Mouse (Mus musculus) stomach, postnatal 0 days (tissue): ENCODE measurements around the gene Gaa. TPM values are rescaled to one million over a fixed set of nuclear protein-coding genes. Genes with fewer than 3 reads are reported as not detected.

Experiments used
- ATAC-seq: fragments of 200-750 bp; cut with Nextera tagmentation; 2 replicates; pipeline ENCODE4 v1.8.0; 2017; ENCODE audit not compliant: low FRiP score, low TSS enrichment
- DNase-seq: peaks from one replicate; pipeline ENCODE4 v3.0.0-alpha.2; 2016; ENCODE audit warnings: low spot score
- H3K27ac ChIP-seq: fragments of 300-500 bp; sonication (generic); replicated peaks from 2 replicates; pipeline ENCODE4 v1.5.1; 2014; ENCODE audit warnings: mild to moderate bottlenecking, control low read depth
- H3K27me3 ChIP-seq: fragments of 300-500 bp; sonication (generic); 2 replicates; pipeline ENCODE4 v1.6.1; 2014; ENCODE audit warnings: low read length; ENCODE audit not compliant: control insufficient read depth, insufficient read depth
- H3K36me3 ChIP-seq: fragments of 300-500 bp; sonication (generic); 2 replicates; pipeline ENCODE4 v1.6.1; 2014; ENCODE audit warnings: low read length, mixed read lengths; ENCODE audit not compliant: control insufficient read depth, insufficient read depth
- H3K4me1 ChIP-seq: fragments of 300-500 bp; sonication (generic); replicated peaks from 2 replicates; pipeline ENCODE4 v1.6.1; 2014; ENCODE audit warnings: antibody characterized with exemption; ENCODE audit not compliant: control insufficient read depth, insufficient read depth
- H3K4me2 ChIP-seq: fragments of 300-500 bp; sonication (generic); replicated peaks from 2 replicates; pipeline ENCODE4 v1.6.1; 2014; ENCODE audit warnings: low read depth, mild to moderate bottlenecking, control low read depth, moderate library complexity
- H3K4me3 ChIP-seq: fragments of 300-500 bp; sonication (generic); 2 replicates; pipeline ENCODE4 v1.5.1; 2014; ENCODE audit warnings: low read depth, low read length, control low read depth
- H3K9ac ChIP-seq: fragments of 300-500 bp; sonication (generic); 2 replicates; pipeline ENCODE4 v1.6.1; 2014; ENCODE audit warnings: mild to moderate bottlenecking, low read length, control low read depth, mixed read lengths
- H3K9me3 ChIP-seq: fragments of 300-500 bp; sonication (generic); 2 replicates; pipeline ENCODE4 v1.6.1; 2016; ENCODE audit warnings: low read length; ENCODE audit not compliant: control insufficient read depth
- CTCF ChIP-seq: IDR thresholded peaks from 2 replicates; pipeline ENCODE4 v1.5.1; 2016; ENCODE audit warnings: antibody characterized with exemption, low read depth, mild to moderate bottlenecking, moderate library complexity
- EP300 ChIP-seq: optimal IDR thresholded peaks from 2 replicates; pipeline ENCODE3; 2016; ENCODE audit warnings: antibody characterized with exemption
- WGBS: fragments of 180-500 bp; shearing (Covaris S2); extraction: QIAGEN DNeasy Blood & Tissue Kit; methylation state at CpG from one replicate; pipeline ENCODE4 v1.1.7; 2014; 5-methylcytosine and 5-hydroxymethylcytosine counted together
- polyA plus RNA-seq: library from polyadenylated mRNA; unstranded; fragments of >200 nt; fragmentation: Nextera tagmentation; extraction: Ambion mirVana; gene quantifications from 2 replicates; pipeline ENCODE4 v1.2.1, GENCODE M21; 2015

The Gaa gene
- polyA plus RNA-seq, 1 experiment from 2014 or later: 30.8 TPM

DNA sequence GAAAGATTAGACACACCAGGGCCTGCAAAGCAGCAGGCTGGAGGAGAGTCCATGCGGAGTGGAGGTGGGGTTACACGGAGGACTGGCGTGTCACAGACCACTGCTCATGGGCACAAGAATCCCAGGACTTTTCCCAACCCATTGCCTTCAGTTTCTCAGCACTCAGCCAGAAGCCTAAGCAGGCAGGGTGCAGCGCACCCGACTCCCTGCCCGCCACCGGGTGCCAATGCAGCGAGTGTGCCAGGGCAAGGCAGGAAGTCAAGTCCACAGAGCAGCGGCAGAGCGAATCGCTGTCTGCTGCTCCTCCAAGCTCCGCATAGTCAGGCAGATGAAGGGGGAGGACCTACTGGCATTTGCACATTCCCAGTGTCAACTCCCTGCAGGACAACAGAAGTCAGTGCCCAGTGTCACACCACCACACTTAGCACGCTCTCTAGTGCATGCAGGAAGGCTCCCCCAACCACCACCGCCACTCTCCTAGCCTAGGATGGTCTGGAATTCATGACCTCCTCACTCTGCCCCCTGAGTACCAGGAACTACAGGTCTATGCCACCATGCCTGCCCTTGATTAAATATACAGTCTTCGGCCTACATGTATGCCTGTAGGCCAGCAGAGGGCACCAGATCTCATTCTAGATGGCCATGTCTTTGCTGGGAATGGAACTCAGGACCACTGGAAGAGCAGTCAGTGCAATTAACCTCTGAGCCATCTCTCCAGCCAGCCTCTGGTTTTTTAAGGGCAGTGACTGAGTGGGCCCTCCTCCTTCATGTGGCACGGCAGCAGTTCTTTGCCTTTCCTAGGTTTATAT is 37.4 kb downstream of the Gaa start:
- DNase-seq (peak; percentile 59), ATAC-seq (0 out of 2 replicates have a peak, but pooled peaks have one; percentile 41)

GRCm38 (mm10) chr11:119306762-119307657 is 39.3 kb downstream of the Gaa start:
- WGBS: 47% methylated on average over 13 of the region's 13 CpGs
- no peak overlapping the region for H3K4me3 ChIP-seq
- H3K27ac ChIP-seq: 0 out of 2 replicates have a peak overlapping the region, but pooled peaks have one; percentile 14
- no peaks in the 10 kb centered on the region for H3K27me3 ChIP-seq
- H3K4me1 ChIP-seq: no peaks in the 10 kb centered on the region
- ATAC-seq (no peak), DNase-seq (no peak)
- no peaks in the 10 kb centered on the region for H3K36me3 ChIP-seq
- H3K9me3 ChIP-seq: no peaks in the 10 kb centered on the region
- H3K4me2 ChIP-seq: no peak overlapping the region
- no peak overlapping the region for H3K9ac ChIP-seq
- TF ChIP-seq CTCF (peak; percentile 10; the same call in 1 of the 2 replicates), EP300 (no peak)

More for the DNA sequence above, 37.4 kb downstream of the Gaa start:
- H3K36me3 ChIP-seq: no peaks in the 10 kb centered on the region
- H3K27me3 ChIP-seq: no peaks in the 10 kb centered on the region
- no peak overlapping the region for H3K27ac ChIP-seq
- H3K4me2 ChIP-seq: no peak overlapping the region
- H3K4me1 ChIP-seq: no peaks in the 10 kb centered on the region
- H3K9me3 ChIP-seq: no peaks in the 10 kb centered on the region
- whole genome bisulfite sequencing: 43% methylated on average over 16 of the region's 16 CpGs
- no peak for TF ChIP-seq EP300
- peak; percentile 90 for TF ChIP-seq CTCF
- H3K9ac ChIP-seq: no peak overlapping the region
- H3K4me3 ChIP-seq: no peak overlapping the region

- DNase-seq (no peak), ATAC-seq (no peak)
- no peak for TF ChIP-seq CTCF
- no peak for TF ChIP-seq EP300
- no peaks in the 10 kb centered on the region for H3K9me3 ChIP-seq
- H3K27ac ChIP-seq: 0 out of 2 replicates have a peak within 1 kb of the TSS, but pooled peaks have one; percentile 35
- H3K4me1 ChIP-seq: no peaks in the 10 kb centered on the region
- H3K4me2 ChIP-seq: no peak within 1 kb of the TSS
- no peak within 1 kb of the TSS for H3K4me3 ChIP-seq
- 35% methylated on average over 1 of the region's 1 CpGs for WGBS
- no peaks in the 10 kb centered on the region for H3K27me3 ChIP-seq
- H3K9ac ChIP-seq: peak within 1 kb of the TSS; percentile 27; the same call in 1 of the 2 replicates
- no peaks in the 10 kb centered on the region for H3K36me3 ChIP-seq
These were observed 39.9 kb downstream of the Gaa start, which contains the start of gene Card14 for GRCm38 (mm10) chr11:119307658-119307867. TSS of gene Card14 (plus strand) at chr11:119307768.

DNA sequence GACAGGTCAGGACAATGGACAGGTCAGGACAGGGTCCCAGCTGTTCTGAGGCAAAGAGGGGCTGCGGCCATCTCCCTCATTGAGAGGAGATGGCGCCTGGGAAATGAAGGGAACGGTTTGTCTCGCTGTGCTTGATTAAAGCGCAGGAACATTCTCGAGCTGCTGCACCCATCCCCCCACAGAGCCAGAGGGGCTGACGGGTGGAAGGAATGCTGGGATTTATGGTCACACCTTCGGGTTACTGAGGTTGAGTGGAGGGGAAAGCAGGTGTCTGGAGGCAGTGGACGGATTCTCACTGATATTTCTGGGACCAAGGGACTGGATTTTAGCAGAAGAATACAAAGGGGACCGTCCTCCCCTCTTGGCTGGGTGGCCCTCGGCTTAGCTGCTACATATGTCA is 40.2 kb downstream of the Gaa start:
- Histone ChIP-seq H3K4me2 (no peak overlapping the region), H3K36me3 (no peaks in the 10 kb centered on the region), H3K27me3 (no peaks in the 10 kb centered on the region), H3K9me3 (no peaks in the 10 kb centered on the region), H3K27ac (0 out of 2 replicates have a peak overlapping the region, but pooled peaks have one; percentile 35), H3K9ac (peak overlapping the region; percentile 27; the same call in 1 of the 2 replicates), H3K4me1 (no peaks in the 10 kb centered on the region), H3K4me3 (no peak overlapping the region)
- DNase-seq: no peak
- 24% methylated on average over 11 of the region's 11 CpGs for WGBS
- no peak for ATAC-seq
- TF ChIP-seq CTCF (no peak), EP300 (no peak)

DNA sequence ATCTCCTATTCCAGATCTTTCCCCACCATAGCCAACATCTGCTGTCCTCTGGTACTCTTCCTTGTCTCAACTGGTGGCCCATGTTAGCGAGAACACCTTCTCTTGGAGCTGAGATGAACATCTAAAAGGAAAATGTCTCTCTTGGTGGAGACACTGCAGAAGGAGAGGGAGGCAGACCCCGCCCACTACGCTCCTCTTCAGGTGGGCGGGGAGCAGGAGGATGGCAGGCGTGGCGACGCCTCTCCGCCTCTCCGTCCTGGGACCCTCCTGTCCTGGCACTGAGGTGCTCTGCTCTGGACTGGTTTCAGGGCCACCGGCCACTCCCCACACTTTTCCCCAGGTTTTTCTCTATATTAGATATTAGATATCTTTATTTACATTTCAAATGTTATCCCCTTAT is 42.9 kb downstream of the Gaa start:
- no peaks in the 10 kb centered on the region for H3K36me3 ChIP-seq
- DNase-seq (no peak), ATAC-seq (no peak)
- WGBS: 19% methylated on average over 8 of the region's 10 CpGs
- no peaks in the 10 kb centered on the region for H3K27me3 ChIP-seq
- no peaks in the 10 kb centered on the region for H3K9me3 ChIP-seq
- H3K9ac ChIP-seq: no peak overlapping the region
- H3K4me1 ChIP-seq: no peaks in the 10 kb centered on the region
- H3K4me3 ChIP-seq: no peak overlapping the region
- TF ChIP-seq EP300 (no peak), CTCF (no peak)
- H3K27ac ChIP-seq: no peak overlapping the region
- H3K4me2 ChIP-seq: no peak overlapping the region
